Mouse (Mus musculus) midbrain, embryonic 14.5 days (tissue): ENCODE data around the gene 4933428M09Rik. TPM values are rescaled to one million over a fixed set of nuclear protein-coding genes. Genes with fewer than 3 reads are reported as not detected.
A peak's percentile ranks its signal among the peaks of the same experiment; 100 is the strongest.

Experiments
- ATAC-seq: fragments of 200-750 bp; cut with Nextera tagmentation; 2 replicates; pipeline ENCODE4 v1.8.0; 2017; ENCODE audit warnings: moderate number of reproducible peaks, moderate library complexity; ENCODE audit not compliant: low FRiP score, low TSS enrichment
- DNase-seq: peaks from one replicate; pipeline ENCODE4 v3.0.0-alpha.2; 2015
- H3K27ac ChIP-seq: fragments of 300-500 bp; sonication (generic); replicated peaks from 2 replicates; pipeline ENCODE4 v1.5.1; 2014; ENCODE audit warnings: mild to moderate bottlenecking, low read depth, low read length, moderate library complexity
- H3K27me3 ChIP-seq: fragments of 300-500 bp; sonication (generic); 2 replicates; pipeline ENCODE4 v1.6.1; 2014; ENCODE audit warnings: low read length, control low read depth, mixed read lengths; ENCODE audit not compliant: control insufficient read depth, insufficient read depth
- H3K36me3 ChIP-seq: fragments of 300-500 bp; sonication (generic); 2 replicates; pipeline ENCODE4 v1.6.1; 2014; ENCODE audit warnings: low read length, control low read depth; ENCODE audit not compliant: control insufficient read depth, insufficient read depth
- H3K4me1 ChIP-seq: fragments of 300-500 bp; sonication (generic); 2 replicates; pipeline ENCODE4 v1.6.1; 2014; ENCODE audit warnings: mild to moderate bottlenecking, antibody characterized with exemption, low read length, control low read depth; ENCODE audit not compliant: control insufficient read depth, insufficient read depth
- H3K4me2 ChIP-seq: fragments of 300-500 bp; sonication (generic); 2 replicates; pipeline ENCODE4 v1.6.1; 2014; ENCODE audit warnings: mild to moderate bottlenecking, low read length, moderate library complexity
- H3K4me3 ChIP-seq: fragments of 300-500 bp; sonication (generic); replicated peaks from 2 replicates; pipeline ENCODE4 v1.5.1; 2014; ENCODE audit warnings: low read depth, low read length
- H3K9ac ChIP-seq: fragments of 300-500 bp; sonication (generic); replicated peaks from 2 replicates; pipeline ENCODE4 v1.6.1; 2014; ENCODE audit warnings: mild to moderate bottlenecking, low read length, moderate library complexity
- H3K9me3 ChIP-seq: fragments of 300-500 bp; sonication (generic); 2 replicates; pipeline ENCODE4 v1.6.1; 2016; ENCODE audit warnings: low read length, control low read depth, mixed read lengths; ENCODE audit not compliant: control insufficient read depth
- WGBS: fragments of 180-500 bp; shearing (Covaris S2); extraction: QIAGEN DNeasy Blood & Tissue Kit; methylation state at CpG from one replicate; pipeline ENCODE4 v1.1.7; 2014; 5-methylcytosine and 5-hydroxymethylcytosine counted together
- polyA plus RNA-seq: library from polyadenylated mRNA; unstranded; fragments of >200 nt; fragmentation: Nextera tagmentation; extraction: Ambion mirVana; gene quantifications from 2 replicates; pipeline ENCODE4 v1.2.1, GENCODE M21; 2014

The 4933428M09Rik gene
- polyA plus RNA-seq, 1 experiment from 2014 or later, result not detected

- Histone ChIP-seq H3K9ac (peak overlapping the region; percentile 12; the same call in 1 of the 2 replicates), H3K4me2 (peak overlapping the region; percentile 54), H3K9me3 (no peaks in the 10 kb centered on the region), H3K36me3 (no peaks in the 10 kb centered on the region), H3K27ac (no peak overlapping the region), H3K4me3 (peak overlapping the region; percentile 37), H3K27me3 (no peaks in the 10 kb centered on the region), H3K4me1 (0 out of 2 replicates have a peak, but pooled peaks cover 3% of the 10 kb centered on the region)
- 22% methylated on average over 22 of the region's 22 CpGs for WGBS
- DNase-seq (peak; percentile 84), ATAC-seq (peak; percentile 91)
Measured at GRCm38 (mm10) chrX:139216991-139217593, 38.1 kb downstream of the 4933428M09Rik start.

GRCm38 (mm10) chrX:139217776-139218175, 38.7 kb downstream of the 4933428M09Rik start:
- 0 out of 2 replicates have a peak, but pooled peaks cover 3% of the 10 kb centered on the region for H3K4me1 ChIP-seq
- H3K9me3 ChIP-seq, result no peaks in the 10 kb centered on the region
- H3K36me3 ChIP-seq, result no peaks in the 10 kb centered on the region
- H3K27ac ChIP-seq, result no peak overlapping the region
- peak; percentile 6 for DNase-seq
- WGBS, result 43% methylated on average over 10 of the region's 10 CpGs
- no peak for ATAC-seq
- no peaks in the 10 kb centered on the region for H3K27me3 ChIP-seq
- peak overlapping the region; percentile 37 for H3K4me3 ChIP-seq
- H3K4me2 ChIP-seq, result peak overlapping the region; percentile 54
- H3K9ac ChIP-seq, result no peak overlapping the region; the same call in 1 of the 2 replicates

- H3K27ac ChIP-seq, result no peak overlapping the region
- no peak overlapping the region for H3K4me2 ChIP-seq
- no peak overlapping the region for H3K4me3 ChIP-seq
- no peak for ATAC-seq
- 0 out of 2 replicates have a peak, but pooled peaks cover 3% of the 10 kb centered on the region for H3K4me1 ChIP-seq
- H3K9me3 ChIP-seq, result no peaks in the 10 kb centered on the region
- H3K27me3 ChIP-seq, result no peaks in the 10 kb centered on the region
- WGBS, result 35% methylated on average over 2 of the region's 2 CpGs
- H3K9ac ChIP-seq, result no peak overlapping the region
- no peaks in the 10 kb centered on the region for H3K36me3 ChIP-seq
- peak; percentile 82 for DNase-seq
Measured at GRCm38 (mm10) chrX:139219017-139219416, 40.0 kb downstream of the 4933428M09Rik start.

- Histone ChIP-seq H3K27me3 (no peaks in the 10 kb centered on the region), H3K4me3 (no peak overlapping the region), H3K9me3 (no peaks in the 10 kb centered on the region), H3K4me1 (0 out of 2 replicates have a peak, but pooled peaks cover 3% of the 10 kb centered on the region), H3K27ac (no peak overlapping the region), H3K36me3 (no peaks in the 10 kb centered on the region), H3K9ac (no peak overlapping the region), H3K4me2 (no peak overlapping the region)
- ATAC-seq (no peak), DNase-seq (no peak)
- 82% methylated on average over 4 of the region's 4 CpGs for WGBS
Measured at GRCm38 (mm10) chrX:139220830-139221229, 41.8 kb downstream of the 4933428M09Rik start.

GRCm38 (mm10) chrX:139221893-139222292, 42.9 kb downstream of the 4933428M09Rik start:
- Histone ChIP-seq H3K9me3 (no peaks in the 10 kb centered on the region), H3K4me2 (no peak overlapping the region), H3K4me3 (no peak overlapping the region), H3K27ac (no peak overlapping the region), H3K27me3 (no peaks in the 10 kb centered on the region), H3K9ac (no peak overlapping the region), H3K36me3 (no peaks in the 10 kb centered on the region), H3K4me1 (0 out of 2 replicates have a peak, but pooled peaks cover 3% of the 10 kb centered on the region)
- 87% methylated on average over 3 of the region's 3 CpGs for WGBS
- no peak for DNase-seq
- no peak for ATAC-seq

Other genes with a start within 250 kb of the 4933428M09Rik start
- gene Serpina7, start 94.0 kb upstream of the 4933428M09Rik start, polyA plus RNA-seq, result not detected in 2 replicates
- not detected in 2 replicates for gene 4930513O06Rik, start 93.0 kb upstream of the 4933428M09Rik start, polyA plus RNA-seq
- gene Mum1l1, start 30.8 kb downstream of the 4933428M09Rik start, polyA plus RNA-seq, result 7.3 and 10.2 TPM in 2 replicates
- not detected in 2 replicates for gene Trap1a, start 154.5 kb downstream of the 4933428M09Rik start, polyA plus RNA-seq